Mouse (Mus musculus) heart, postnatal 0 days (tissue): Measurements from ENCODE around the gene Nol11.

ENCODE experiments used
- CTCF ChIP-seq: IDR thresholded peaks from 2 replicates; pipeline ENCODE4 v1.5.1; 2016; ENCODE audit warnings: antibody characterized with exemption, control low read depth, low read depth
- EP300 ChIP-seq: IDR thresholded peaks from 2 replicates; pipeline ENCODE4 v1.6.1; 2016; ENCODE audit warnings: antibody characterized with exemption, low read depth

GRCm38 (mm10) chr11:107223667-107224214 lies 34.6 kb upstream of the Nol11 start:
- TF ChIP-seq CTCF (no peak), EP300 (no peak)
